Comparison of ENCODE assay signal across 8 mouse cellular contexts in genomic region chr1:126830031-126830927, GRCm38 (mm10). TPM values are rescaled to one million over a fixed set of nuclear protein-coding genes. Genes with fewer than 3 reads are reported as not detected.
A peak's percentile ranks its signal among the peaks of the same experiment; 100 is the strongest.
DNase-seq lines count a peak whose midpoint lies in the region; ATAC-seq and TF ChIP-seq lines count a peak whose summit lies in the region.

TSS of gene Nckap5 (minus strand) at chr1:126830799.

- H3K36me3 ChIP-seq in E14TG2a.4 (ENCODE audit: insufficient read depth, low read length): no peaks in the 10 kb centered on the region
- no peaks in the 10 kb centered on the region for H3K36me3 ChIP-seq in liver, postnatal 0 days (replicated peaks; ENCODE audit: insufficient read depth, low read length)

- peak within 1 kb of the TSS; percentile 14 for H3K4me3 ChIP-seq in E14TG2a.4 (replicated peaks; ENCODE audit: low read length)
- peak within 1 kb of the TSS; percentile 54 for H3K4me3 ChIP-seq in layer of hippocampus, adult 2 months
- peak within 1 kb of the TSS; percentile 33 for H3K4me3 ChIP-seq in liver, postnatal 0 days (ENCODE audit: low read depth, low read length)

- H3K4me1 ChIP-seq in E14TG2a.4 (replicated peaks; ENCODE audit: low read depth, low read length): peaks cover 11% of the 10 kb centered on the region
- H3K4me1 ChIP-seq in liver, postnatal 0 days (ENCODE audit: insufficient read depth): peaks cover 8% of the 10 kb centered on the region

- H3K9me3 ChIP-seq in E14TG2a.4 (ENCODE audit: low read length): no peaks in the 10 kb centered on the region
- no peaks in the 10 kb centered on the region for H3K9me3 ChIP-seq in liver, postnatal 0 days (ENCODE audit: low read length)

- peaks cover 33% of the 10 kb centered on the region for H3K27me3 ChIP-seq in E14TG2a.4 (ENCODE audit: insufficient read depth, low read length)
- H3K27me3 ChIP-seq in liver, postnatal 0 days (ENCODE audit: insufficient read depth, low read length): peaks cover 8% of the 10 kb centered on the region

- no peak for TF ChIP-seq EP300 in liver, postnatal 0 days (IDR thresholded peaks at IDR 0.05; ENCODE audit: low read depth)

- no peak for TF ChIP-seq CTCF in E14TG2a.4 (conservative IDR thresholded peaks at IDR 0.05; ENCODE audit: low read length)
- no peak for TF ChIP-seq CTCF in layer of hippocampus, adult 2 months (conservative IDR thresholded peaks at IDR 0.05)
- TF ChIP-seq CTCF in liver, postnatal 0 days (IDR thresholded peaks at IDR 0.05; ENCODE audit: low read depth): no peak

- peak within 1 kb of the TSS; percentile 70; the same call in 1 of the 2 replicates for H3K27ac ChIP-seq in layer of hippocampus, adult 2 months
- H3K27ac ChIP-seq in liver, postnatal 0 days (ENCODE audit: low read depth): no peak within 1 kb of the TSS

- 5% methylated on average over 35 of the region's 35 CpGs for WGBS in liver, postnatal 0 days (ENCODE audit: insufficient replicate concordance)

- ATAC-seq in hematopoietic stem cell, adult 5-6 weeks (replicated peaks in 1 of 2; ENCODE audit: insufficient read depth in 1 of 2, low FRiP score in 2 of 2, low TSS enrichment in 1 of 2, low read depth in 1 of 2, poor library complexity in 2 of 2, severe bottlenecking in 2 of 2): peak; percentile 25 to 56; a peak in 3 of 4 replicates
- peak; percentile 64 for ATAC-seq in liver, postnatal 0 days

- 0 out of 2 replicates have a peak within 1 kb of the TSS, but pooled peaks have one; percentile 22 for H3K9ac ChIP-seq in liver, postnatal 0 days (replicated peaks)

- peak within 1 kb of the TSS; percentile 68 for H3K4me2 ChIP-seq in liver, postnatal 0 days (ENCODE audit: low read depth, low read length)

- peak; percentile 80 to 86 for DNase-seq in cerebellum, postnatal 10 days
- peak; percentile 53 to 75 for DNase-seq in frontal cortex, postnatal 10 days (ENCODE audit: low spot score in 2 of 2)
- DNase-seq in layer of hippocampus, adult 2 months (ENCODE audit: low spot score in 2 of 2): peak; percentile 61 to 67
- DNase-seq in liver, postnatal 0 days: peak; percentile 48
- DNase-seq in ovary, adult 18-20 months (ENCODE audit: low spot score): peak; percentile 29
- peak; percentile 59 for DNase-seq in urinary bladder, adult 2 months (ENCODE audit: low spot score)

RNA-seq across cellular contexts. Expression of gene Nckap5, which starts in this region (rescaled TPM):
- not detected in 2 replicates for total RNA-seq in hematopoietic stem cell, adult 5-6 weeks (2017)
- 10 to 100 TPM; 10.5 to 11.8 TPM for total RNA-seq in layer of hippocampus, adult 2 months (2021)
- polyA plus RNA-seq in liver, postnatal 0 days (2015; fragmentation: Nextera tagmentation; extraction: Ambion mirVana): 1.1 and 1.4 TPM in 2 replicates
- 4.6 and 4.7 TPM in 2 replicates for polyA plus RNA-seq in urinary bladder, adult 2 months (2012; rRNA removed)

Comparison
In these comparisons a context has a peak if more than half of its experiments do, and no peak if none do; other contexts are left out.
1. RNA of gene Nckap5 (total RNA-seq): 10.5 to 11.8 TPM in layer of hippocampus, adult 2 months; not detected in hematopoietic stem cell, adult 5-6 weeks; every median in the first group is over 10 times any median in the second.
2. Peak in ATAC-seq in hematopoietic stem cell, adult 5-6 weeks; RNA of the gene not detected or under 1 TPM.
3. DNase-seq: peak in every context shown above with its lines; median percentile 83 in cerebellum, postnatal 10 days; 64 in frontal cortex, postnatal 10 days; 64 in layer of hippocampus, adult 2 months; 59 in urinary bladder, adult 2 months; 48 in liver, postnatal 0 days; 29 in ovary, adult 18-20 months.
4. Peak in every context shown above with its lines, with median percentiles within 50 percentile points of each other: H3K4me3 ChIP-seq.